Mouse (Mus musculus) central nervous system, embryonic 11.5 days (tissue): ENCODE measurements around the gene Olfr508. TPM values are rescaled to one million over a fixed set of nuclear protein-coding genes. Genes with fewer than 3 reads are reported as not detected.

Experiments
- polyA plus RNA-seq: library from polyadenylated mRNA; depleted of rRNA; stranded (reverse); fragments of >200 nt; gene quantifications from 2 replicates; pipeline ENCODE4 v1.2.3, GENCODE M21; 2012; rRNA removed

The Olfr508 gene
- polyA plus RNA-seq: not detected in 2 replicates

GRCm38 (mm10) chr7:108629694-108630093 lies at the start of gene Olfr508:
Gene Olfr508 (plus strand): TSS chr7:108629994.

GRCm38 (mm10) chr7:108610487-108610886 lies 19.3 kb upstream of the Olfr508 start, which contains the start of gene Olfr506:
Gene Olfr506 (plus strand): TSS chr7:108610787.

GRCm38 (mm10) chr7:108621514-108621913 lies 8.3 kb upstream of the Olfr508 start, which contains the start of gene Olfr507:
Gene Olfr507 (plus strand): TSS chr7:108621814.

GRCm38 (mm10) chr7:108651806-108652205 lies 22.0 kb downstream of the Olfr508 start, which contains the start of gene Olfr509:
Gene Olfr509 (minus strand): TSS chr7:108651906.

GRCm38 (mm10) chr7:108666118-108666517 lies 36.3 kb downstream of the Olfr508 start, which contains the start of gene Olfr510:
Gene Olfr510 (plus strand): TSS chr7:108666418.

Other genes starting within 250 kb of the Olfr508 start
- not detected in 2 replicates for gene Olfr495, start 236.8 kb upstream of the Olfr508 start, polyA plus RNA-seq
- not detected in 2 replicates for gene Olfr497, start 209.6 kb upstream of the Olfr508 start, polyA plus RNA-seq
- not detected in 2 replicates for gene Olfr498, start 164.7 kb upstream of the Olfr508 start, polyA plus RNA-seq
- gene Olfr502, start 104.9 kb upstream of the Olfr508 start, polyA plus RNA-seq: not detected in 2 replicates
- gene Olfr503, start 85.5 kb upstream of the Olfr508 start, polyA plus RNA-seq: not detected in 2 replicates
- not detected in 2 replicates for gene Olfr504, start 64.2 kb upstream of the Olfr508 start, polyA plus RNA-seq
- not detected in 2 replicates for gene Olfr506, start 19.2 kb upstream of the Olfr508 start, polyA plus RNA-seq
- gene Olfr507, start 8.2 kb upstream of the Olfr508 start, polyA plus RNA-seq: not detected in 2 replicates
- gene Olfr509, start 21.9 kb downstream of the Olfr508 start, polyA plus RNA-seq: not detected in 2 replicates
- not detected in 2 replicates for gene Olfr510, start 36.4 kb downstream of the Olfr508 start, polyA plus RNA-seq
- gene Olfr512, start 83.3 kb downstream of the Olfr508 start, polyA plus RNA-seq: not detected in 2 replicates
- gene Olfr513, start 121.0 kb downstream of the Olfr508 start, polyA plus RNA-seq: not detected in 2 replicates
- gene Olfr514, start 196.0 kb downstream of the Olfr508 start, polyA plus RNA-seq: not detected in 2 replicates
- gene Olfr516, start 220.5 kb downstream of the Olfr508 start, polyA plus RNA-seq: not detected in 2 replicates
- gene Olfr517, start 242.4 kb downstream of the Olfr508 start, polyA plus RNA-seq: not detected in 2 replicates